Mouse (Mus musculus) limb, embryonic 10.5 days (tissue): Measurements from ENCODE around the gene Gramd1a. TPM values are rescaled to one million over a fixed set of nuclear protein-coding genes. Genes with fewer than 3 reads are reported as not detected.

Experiments used
- DNase-seq: peaks from one replicate; pipeline ENCODE4 v3.0.0-alpha.2; 2017; ENCODE audit warnings: low spot score
- H3K27ac ChIP-seq: fragments of 300-500 bp; sonication (generic); 2 replicates; pipeline ENCODE4 v1.5.1; 2016; ENCODE audit warnings: mild to moderate bottlenecking
- H3K27me3 ChIP-seq: fragments of 300-500 bp; sonication (generic); 2 replicates; pipeline ENCODE4 v1.6.1; 2016; ENCODE audit warnings: low read depth, mild to moderate bottlenecking; ENCODE audit not compliant: poor library complexity, severe bottlenecking
- H3K36me3 ChIP-seq: fragments of 300-500 bp; sonication (generic); 2 replicates; pipeline ENCODE4 v1.6.1; 2016; ENCODE audit warnings: mild to moderate bottlenecking, moderate library complexity
- H3K4me1 ChIP-seq: fragments of 300-500 bp; sonication (generic); 2 replicates; pipeline ENCODE4 v1.6.1; 2016
- H3K4me3 ChIP-seq: fragments of 300-500 bp; sonication (generic); 2 replicates; pipeline ENCODE4 v1.5.1; 2016; ENCODE audit warnings: mild to moderate bottlenecking, moderate library complexity
- H3K9me3 ChIP-seq: fragments of 300-500 bp; sonication (generic); replicated peaks from 2 replicates; pipeline ENCODE4 v1.6.1; 2016; ENCODE audit warnings: mild to moderate bottlenecking
- WGBS: fragments of 180-500 bp; shearing (Covaris S2); methylation state at CpG from one replicate; pipeline ENCODE4 v1.1.7; 2016; 5-methylcytosine and 5-hydroxymethylcytosine counted together
- polyA plus RNA-seq: library from polyadenylated mRNA; unstranded; fragments of >200 nt; fragmentation: Nextera tagmentation; extraction: Ambion mirVana; gene quantifications from 2 replicates; pipeline ENCODE4 v1.2.1, GENCODE M21; 2016

Gene Gramd1a
- polyA plus RNA-seq, 1 experiment from 2014 or later: 106 TPM

DNA sequence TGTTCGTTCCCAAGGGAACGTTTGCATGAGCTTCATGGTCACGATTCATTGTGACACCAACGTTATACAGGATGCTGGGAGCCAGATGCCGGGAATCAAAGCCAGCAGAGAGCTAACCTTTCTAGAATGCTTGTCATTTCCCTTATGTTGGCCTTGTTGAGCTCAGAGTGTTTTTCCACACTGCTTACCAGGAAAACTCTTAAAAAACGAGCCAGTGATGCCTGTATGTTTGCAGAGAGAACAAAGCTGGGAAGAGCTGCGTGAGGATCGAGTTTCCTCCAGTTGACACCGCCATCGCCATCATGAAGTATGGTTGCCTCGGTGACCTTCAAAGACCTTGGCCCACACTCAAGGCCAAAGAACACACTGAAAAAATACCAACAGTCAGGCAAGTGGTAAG is 6.6 kb upstream of the Gramd1a start:
- Histone ChIP-seq H3K4me1 (0 out of 2 replicates have a peak, but pooled peaks cover 6% of the 10 kb centered on the region), H3K27me3 (no peaks in the 10 kb centered on the region), H3K9me3 (no peaks in the 10 kb centered on the region), H3K4me3 (no peak overlapping the region), H3K36me3 (no peaks in the 10 kb centered on the region), H3K27ac (no peak overlapping the region)
- no peak for DNase-seq
- WGBS: 80% methylated on average over 11 of the region's 11 CpGs

DNA sequence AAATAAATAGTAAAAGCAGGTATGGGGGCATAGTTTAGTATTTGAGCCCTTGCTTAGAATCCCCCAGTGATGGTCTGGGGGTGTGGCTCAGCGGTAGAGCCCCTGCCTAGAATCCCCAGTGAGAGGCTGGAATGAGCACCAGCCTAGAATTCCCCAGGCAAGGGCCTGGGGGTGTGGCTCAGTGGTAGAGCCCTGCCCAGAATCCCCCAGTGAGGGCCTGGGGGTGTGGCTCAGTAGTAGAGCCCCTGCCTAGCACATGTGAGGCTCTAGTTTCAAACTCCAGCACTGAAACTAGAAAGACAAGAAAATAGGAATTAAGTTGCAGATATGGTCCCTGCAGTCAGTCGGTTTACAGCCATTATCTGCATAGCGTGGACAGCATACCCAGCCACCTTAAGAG is 6.1 kb upstream of the Gramd1a start:
- 0 out of 2 replicates have a peak, but pooled peaks cover 6% of the 10 kb centered on the region for H3K4me1 ChIP-seq
- DNase-seq: no peak
- WGBS: 55% methylated on average over 3 of the region's 3 CpGs
- no peaks in the 10 kb centered on the region for H3K36me3 ChIP-seq
- H3K9me3 ChIP-seq: no peaks in the 10 kb centered on the region
- H3K27me3 ChIP-seq: no peaks in the 10 kb centered on the region
- no peak overlapping the region for H3K27ac ChIP-seq
- H3K4me3 ChIP-seq: no peak overlapping the region

DNA sequence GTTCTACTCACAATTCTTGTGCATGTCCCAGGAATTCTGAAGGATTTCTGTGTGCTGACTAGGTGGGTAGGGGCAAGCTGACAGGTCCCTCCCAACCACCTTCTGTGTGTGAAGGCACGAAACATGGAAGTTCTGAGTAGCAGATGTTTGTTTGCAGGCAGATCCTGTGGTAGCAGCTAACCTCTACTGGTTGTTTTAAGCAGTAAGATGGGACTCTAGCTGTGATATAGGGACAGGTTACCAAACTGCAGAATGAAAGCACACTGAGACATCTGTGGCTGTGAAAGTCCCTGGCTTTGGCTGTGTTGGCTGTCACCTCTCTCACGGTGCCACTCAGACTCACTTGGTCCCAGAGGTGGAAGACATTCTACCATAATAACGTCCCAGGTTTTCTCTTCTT is 5.5 kb upstream of the Gramd1a start:
- Histone ChIP-seq H3K4me3 (no peak overlapping the region), H3K4me1 (peaks cover 8% of the 10 kb centered on the region), H3K9me3 (no peaks in the 10 kb centered on the region), H3K27ac (no peak overlapping the region), H3K36me3 (no peaks in the 10 kb centered on the region), H3K27me3 (no peaks in the 10 kb centered on the region)
- DNase-seq: no peak
- 81% methylated on average over 3 of the region's 3 CpGs for WGBS

- no peak overlapping the region for H3K27ac ChIP-seq
- no peak for DNase-seq
- H3K36me3 ChIP-seq: no peaks in the 10 kb centered on the region
- peaks cover 13% of the 10 kb centered on the region for H3K4me1 ChIP-seq
- 79% methylated on average over 5 of the region's 5 CpGs for WGBS
- no peaks in the 10 kb centered on the region for H3K27me3 ChIP-seq
- no peak overlapping the region for H3K4me3 ChIP-seq
- H3K9me3 ChIP-seq: no peaks in the 10 kb centered on the region
Observed at GRCm38 (mm10) chr7:31160763-31161162, 5.1 kb upstream of the Gramd1a start.

GRCm38 (mm10) chr7:31156034-31156928 is 585 bp upstream of the Gramd1a start:
- peak overlapping the region; percentile 90 for H3K27ac ChIP-seq
- WGBS: 31% methylated on average over 19 of the region's 19 CpGs
- H3K4me1 ChIP-seq: peaks cover 27% of the 10 kb centered on the region
- no peaks in the 10 kb centered on the region for H3K36me3 ChIP-seq
- H3K27me3 ChIP-seq: no peaks in the 10 kb centered on the region
- peak overlapping the region; percentile 28 for H3K4me3 ChIP-seq
- H3K9me3 ChIP-seq: no peaks in the 10 kb centered on the region
- peak; percentile 57 for DNase-seq

- H3K4me1 ChIP-seq: peaks cover 46% of the 10 kb centered on the region
- no peaks in the 10 kb centered on the region for H3K36me3 ChIP-seq
- no peak for DNase-seq
- H3K27ac ChIP-seq: no peak overlapping the region
- no peaks in the 10 kb centered on the region for H3K9me3 ChIP-seq
- WGBS: 88% methylated on average over 6 of the region's 6 CpGs
- H3K4me3 ChIP-seq: no peak overlapping the region
- no peaks in the 10 kb centered on the region for H3K27me3 ChIP-seq
Observed at GRCm38 (mm10) chr7:31153536-31154320, 2.0 kb downstream of the Gramd1a start.

DNA sequence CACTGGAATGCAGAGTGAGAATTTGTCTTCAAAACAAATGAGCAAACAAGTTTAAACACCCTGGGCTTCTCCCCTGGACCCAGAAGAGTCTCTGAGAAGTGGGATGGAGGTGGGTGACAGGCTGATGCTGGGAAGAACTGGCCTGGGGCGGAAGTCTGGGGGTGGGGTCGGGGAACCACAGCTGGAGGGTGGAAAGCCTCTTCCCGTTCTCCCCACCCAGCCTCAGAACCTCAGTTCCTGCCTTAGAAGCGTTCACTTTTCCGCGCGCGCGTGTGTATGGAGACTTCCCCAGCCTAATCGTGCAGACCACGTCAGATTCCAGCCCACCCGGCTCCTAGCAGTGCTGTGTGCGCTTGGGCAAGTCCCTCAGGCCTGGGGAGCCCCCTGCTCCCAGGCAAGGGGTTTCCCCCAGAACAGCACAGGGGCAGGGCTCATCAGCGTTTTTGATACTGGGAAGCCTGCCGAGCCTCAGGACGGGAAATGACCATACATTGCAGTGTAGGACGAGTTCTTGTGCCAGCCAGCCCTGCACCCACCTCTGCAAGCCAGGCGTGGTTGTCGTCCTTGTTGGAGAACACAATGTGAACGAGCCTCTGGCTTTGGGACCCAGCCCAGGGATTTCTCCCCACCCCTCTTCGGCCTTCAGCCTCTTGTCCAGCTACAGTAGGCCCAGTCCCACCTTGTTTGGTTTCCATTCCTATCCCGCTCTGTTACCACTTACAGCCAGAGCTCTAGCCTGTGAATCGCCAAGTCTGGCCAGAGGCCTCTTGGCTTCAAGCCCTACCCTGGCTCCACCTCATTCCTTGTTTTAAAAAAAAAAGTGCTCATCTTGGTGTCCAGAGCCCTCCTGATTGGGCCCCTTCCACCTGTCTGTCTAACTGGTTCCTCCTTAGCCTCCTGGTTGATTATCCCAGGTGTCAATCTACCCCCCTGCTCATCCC is 4.1 kb downstream of the Gramd1a start:
- peaks cover 64% of the 10 kb centered on the region for H3K4me1 ChIP-seq
- H3K36me3 ChIP-seq: peaks cover 13% of the 10 kb centered on the region
- DNase-seq: peak; percentile 77
- H3K27ac ChIP-seq: peak overlapping the region; percentile 99
- H3K4me3 ChIP-seq: peak overlapping the region; percentile 94
- no peaks in the 10 kb centered on the region for H3K27me3 ChIP-seq
- 21% methylated on average over 23 of the region's 23 CpGs for WGBS
- no peaks in the 10 kb centered on the region for H3K9me3 ChIP-seq

DNA sequence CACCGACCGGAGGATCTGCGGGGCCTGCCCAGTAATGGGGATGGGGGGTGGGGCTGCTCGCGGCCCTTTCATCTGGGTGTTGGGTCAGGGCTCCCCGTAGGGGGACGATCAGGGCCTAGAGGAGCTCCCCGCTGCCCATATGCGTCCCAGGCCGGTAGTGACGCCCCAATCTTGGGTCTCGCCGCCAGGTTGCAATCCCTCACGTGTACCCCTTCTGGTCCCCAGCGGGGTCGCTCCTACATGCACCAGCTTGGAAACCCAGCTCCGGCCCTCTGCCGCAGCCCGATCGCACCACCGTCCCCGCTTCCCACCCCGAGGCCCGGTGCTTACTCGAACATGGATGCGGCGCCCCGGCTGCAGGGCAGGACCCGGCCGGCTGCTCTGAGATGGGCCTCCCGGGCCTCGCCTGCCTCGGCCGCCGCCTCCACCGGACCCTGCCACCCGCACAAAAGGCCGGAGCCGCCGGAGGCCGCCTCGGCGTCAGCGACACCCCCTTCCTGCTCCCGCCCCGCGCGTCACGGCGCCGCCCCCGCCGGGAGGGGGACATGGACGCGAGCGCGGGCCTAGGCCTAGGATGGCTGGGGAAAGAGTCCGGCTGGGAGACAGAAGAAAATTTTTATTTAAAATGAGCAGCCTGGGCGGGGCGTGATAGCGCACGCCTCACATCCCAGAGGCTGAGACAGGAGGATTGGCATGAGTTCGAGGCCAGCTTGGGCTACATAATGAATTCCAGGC is 5.0 kb downstream of the Gramd1a start:
- peak overlapping the region; percentile 94 for H3K4me3 ChIP-seq
- DNase-seq: peak; percentile 89
- peak overlapping the region; percentile 99 for H3K27ac ChIP-seq
- peaks cover 21% of the 10 kb centered on the region for H3K36me3 ChIP-seq
- WGBS: under 1% methylated on average over 63 of the region's 63 CpGs
- H3K9me3 ChIP-seq: no peaks in the 10 kb centered on the region
- H3K27me3 ChIP-seq: no peaks in the 10 kb centered on the region
- peaks cover 56% of the 10 kb centered on the region for H3K4me1 ChIP-seq

DNA sequence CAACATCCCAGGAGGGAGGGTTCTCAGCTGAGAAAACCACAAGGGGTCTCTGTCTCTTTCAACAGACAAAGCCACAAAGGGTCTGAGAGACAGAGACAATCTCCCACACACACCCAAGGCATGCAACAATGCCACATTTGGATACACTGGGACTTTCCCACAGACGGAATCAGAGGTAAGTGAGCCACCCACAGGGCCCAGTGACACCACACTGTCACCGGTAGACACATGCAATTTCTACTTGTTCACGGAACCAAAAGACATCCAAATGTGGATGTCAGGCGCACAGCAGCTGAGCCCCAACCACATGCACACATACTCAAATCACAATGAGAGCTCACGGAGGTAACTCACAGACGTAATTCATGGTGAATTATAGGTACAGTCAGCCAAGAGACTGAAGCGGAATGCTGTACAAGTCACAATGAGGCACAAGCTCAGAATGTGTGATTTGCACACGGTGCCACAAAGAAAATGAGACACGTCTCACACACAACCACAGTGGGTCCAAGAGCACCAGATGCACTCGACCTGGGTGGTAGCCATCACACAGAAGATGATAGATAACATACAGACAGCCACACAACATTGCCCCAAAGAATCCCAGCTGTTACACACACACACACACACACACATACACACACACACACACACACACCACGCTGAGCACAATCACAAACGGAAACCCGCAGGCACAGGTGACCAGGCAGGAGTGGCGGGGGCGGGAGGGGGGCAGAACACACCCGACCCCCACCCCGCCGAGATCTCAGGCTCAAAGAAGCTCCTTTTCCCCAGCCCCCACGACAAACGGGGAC is 5.7 kb downstream of the Gramd1a start:
- H3K36me3 ChIP-seq: peaks cover 29% of the 10 kb centered on the region
- DNase-seq: no peak
- H3K27me3 ChIP-seq: no peaks in the 10 kb centered on the region
- peaks cover 49% of the 10 kb centered on the region for H3K4me1 ChIP-seq
- peak overlapping the region; percentile 94 for H3K4me3 ChIP-seq
- H3K27ac ChIP-seq: peak overlapping the region; percentile 99
- 6% methylated on average over 20 of the region's 20 CpGs for WGBS
- H3K9me3 ChIP-seq: no peaks in the 10 kb centered on the region

GRCm38 (mm10) chr7:31149271-31149670 is 6.4 kb downstream of the Gramd1a start:
- peaks cover 45% of the 10 kb centered on the region for H3K4me1 ChIP-seq
- H3K9me3 ChIP-seq: no peaks in the 10 kb centered on the region
- 48% methylated on average over 9 of the region's 9 CpGs for WGBS
- no peaks in the 10 kb centered on the region for H3K27me3 ChIP-seq
- peak overlapping the region; percentile 94 for H3K4me3 ChIP-seq
- peaks cover 34% of the 10 kb centered on the region for H3K36me3 ChIP-seq
- no peak for DNase-seq
- peak overlapping the region; percentile 99 for H3K27ac ChIP-seq

DNA sequence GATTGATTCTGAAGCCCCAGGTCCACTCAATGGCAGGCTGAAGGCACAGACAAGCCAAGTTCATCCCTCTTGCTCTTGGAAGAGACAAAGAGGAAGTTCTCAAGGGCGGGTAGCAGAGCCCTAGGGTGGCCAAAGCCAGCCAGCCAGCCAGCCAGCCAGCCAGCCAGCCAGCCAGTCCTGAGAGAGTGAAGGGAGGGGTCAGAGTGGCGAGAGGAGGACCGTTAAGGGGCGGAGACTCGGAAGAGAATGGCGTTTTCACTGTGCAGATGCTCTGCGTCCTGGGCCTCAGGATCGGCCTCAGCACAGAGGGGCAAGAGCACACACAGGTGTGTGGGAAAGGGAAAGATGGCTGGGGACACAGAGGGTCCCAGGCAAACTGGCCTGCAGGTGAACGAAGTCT is 6.9 kb downstream of the Gramd1a start:
- peaks cover 45% of the 10 kb centered on the region for H3K4me1 ChIP-seq
- peaks cover 39% of the 10 kb centered on the region for H3K36me3 ChIP-seq
- H3K27me3 ChIP-seq: no peaks in the 10 kb centered on the region
- H3K4me3 ChIP-seq: peak overlapping the region; percentile 94
- WGBS: 5% methylated on average over 9 of the region's 9 CpGs
- peak; percentile 58 for DNase-seq
- H3K27ac ChIP-seq: peak overlapping the region; percentile 99
- H3K9me3 ChIP-seq: no peaks in the 10 kb centered on the region
